Mouse (Mus musculus) bone marrow macrophage, adult 2 months (primary cell): Measurements from ENCODE around the gene 9530068E07Rik. TPM values are rescaled to one million over a fixed set of nuclear protein-coding genes. Genes with fewer than 3 reads are reported as not detected.
"Not testable (repeated sequence)": the region's sequence is repeated elsewhere in the genome, so short reads cannot be mapped to it uniquely, and the experiment has no call there.

Experiments
- H3K27ac ChIP-seq: 2 replicates; pipeline ENCODE4 v1.5.1; 2012; ENCODE audit warnings: low read depth, low read length; ENCODE audit not compliant: insufficient read depth
- H3K4me1 ChIP-seq: 2 replicates; pipeline ENCODE4 v1.6.1; 2012; ENCODE audit warnings: low read length; ENCODE audit not compliant: control insufficient read depth, insufficient read depth
- H3K4me3 ChIP-seq: 2 replicates; pipeline ENCODE4 v1.5.1; 2012; ENCODE audit warnings: mild to moderate bottlenecking, low read length, moderate library complexity; ENCODE audit not compliant: insufficient read depth
- CTCF ChIP-seq: IDR thresholded peaks from 2 replicates; pipeline ENCODE4 v1.5.1; 2012; ENCODE audit warnings: low read depth, mild to moderate bottlenecking, low read length, moderate library complexity
- POLR2A ChIP-seq: IDR thresholded peaks from 2 replicates; pipeline ENCODE4 v1.6.1; 2012; ENCODE audit warnings: mild to moderate bottlenecking, low read depth, low read length, borderline replicate concordance
- polyA plus RNA-seq: library from polyadenylated mRNA; stranded (reverse); fragments of >200 nt; gene quantifications from 2 replicates; pipeline ENCODE4 v1.2.4, GENCODE M21; 2012; ENCODE audit not compliant: missing spikeins, insufficient read depth, insufficient read length

Gene 9530068E07Rik
- polyA plus RNA-seq, 1 experiment = 134 TPM

GRCm38 (mm10) chr11:52373841-52374240 is 22.4 kb upstream of the 9530068E07Rik start:
- H3K27ac ChIP-seq = no peak overlapping the region
- no peak for TF ChIP-seq POLR2A
- no peak for TF ChIP-seq CTCF
- H3K4me1 ChIP-seq = peaks cover 14% of the 10 kb centered on the region
- H3K4me3 ChIP-seq = no peak overlapping the region

DNA sequence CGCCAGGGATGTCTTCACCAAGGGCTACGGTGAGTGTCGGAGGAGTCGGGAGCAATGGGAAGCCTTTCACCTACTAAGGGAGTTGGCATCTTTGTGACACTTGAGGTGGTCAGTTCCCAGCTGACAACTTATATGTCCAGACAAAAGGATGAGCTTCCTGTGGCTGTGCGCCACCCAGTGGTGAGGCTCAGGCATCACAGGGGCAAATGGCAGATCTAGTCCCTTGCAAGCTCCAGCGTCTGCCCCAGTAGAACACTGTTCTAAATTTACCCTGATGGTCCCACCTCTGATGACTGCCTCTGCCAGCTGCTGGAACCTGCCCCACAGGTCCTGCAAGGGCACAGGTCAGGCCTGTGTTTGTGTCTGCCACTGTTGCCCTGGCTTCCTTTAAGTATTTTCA is 21.9 kb upstream of the 9530068E07Rik start:
- peaks cover 9% of the 10 kb centered on the region for H3K4me1 ChIP-seq
- no peak for TF ChIP-seq POLR2A
- peak; percentile 76 for TF ChIP-seq CTCF
- H3K27ac ChIP-seq = no peak overlapping the region
- no peak overlapping the region for H3K4me3 ChIP-seq

DNA sequence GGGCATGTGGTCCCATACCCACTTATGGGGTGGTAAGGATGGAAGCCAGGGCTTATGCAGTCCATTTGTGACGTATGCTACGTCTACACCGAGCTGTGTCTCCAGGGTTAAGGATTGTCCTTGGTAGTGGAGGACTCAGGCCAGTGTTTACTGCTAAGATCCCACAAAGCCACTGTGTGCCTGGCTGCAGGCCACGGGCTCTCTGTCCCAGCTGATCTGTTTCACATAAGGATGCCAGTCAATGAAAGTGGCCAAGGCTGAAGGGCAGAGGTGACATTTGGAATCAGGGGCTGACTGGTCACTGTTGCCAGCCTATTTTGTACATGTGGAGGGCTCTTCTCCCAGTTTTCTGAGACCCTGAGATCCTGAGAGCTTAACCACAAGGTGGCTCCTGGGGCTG is 18.6 kb upstream of the 9530068E07Rik start:
- no peaks in the 10 kb centered on the region for H3K4me1 ChIP-seq
- no peak overlapping the region for H3K27ac ChIP-seq
- no peak overlapping the region for H3K4me3 ChIP-seq
- TF ChIP-seq POLR2A (no peak), CTCF (no peak)

- TF ChIP-seq CTCF (no peak), POLR2A (no peak)
Observed at GRCm38 (mm10) chr11:52379241-52379640, 17.0 kb upstream of the 9530068E07Rik start.

DNA sequence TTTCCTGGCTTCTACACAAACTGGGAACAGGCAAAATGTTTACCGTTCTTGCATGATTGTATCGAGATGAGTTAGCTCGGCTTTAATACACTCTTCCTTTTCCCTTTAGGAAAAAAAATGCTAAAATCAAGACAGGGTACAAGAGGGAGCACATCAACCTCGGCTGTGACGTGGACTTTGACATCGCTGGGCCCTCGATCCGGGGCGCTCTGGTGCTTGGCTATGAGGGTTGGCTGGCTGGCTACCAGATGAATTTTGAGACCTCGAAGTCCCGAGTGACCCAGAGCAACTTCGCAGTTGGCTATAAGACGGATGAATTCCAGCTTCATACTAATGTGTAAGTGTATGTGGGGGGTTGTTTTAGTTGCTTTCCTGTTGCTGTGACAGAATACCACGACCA is 12.5 kb upstream of the 9530068E07Rik start:
- Histone ChIP-seq H3K4me3 (no peak overlapping the region), H3K4me1 (peaks cover 2% of the 10 kb centered on the region; the same call in 1 of the 2 replicates), H3K27ac (no peak overlapping the region)
- no peak for TF ChIP-seq CTCF
- no peak for TF ChIP-seq POLR2A

More at GRCm38 (mm10) chr11:52379241-52379640, 17.0 kb upstream of the 9530068E07Rik start:
- Histone ChIP-seq H3K4me1 (no peaks in the 10 kb centered on the region), H3K4me3 (no peak overlapping the region), H3K27ac (no peak overlapping the region)

GRCm38 (mm10) chr11:52384667-52385066 is 11.6 kb upstream of the 9530068E07Rik start:
- Histone ChIP-seq H3K27ac (no peak overlapping the region), H3K4me1 (peaks cover 2% of the 10 kb centered on the region; the same call in 1 of the 2 replicates), H3K4me3 (no peak overlapping the region)
- TF ChIP-seq POLR2A (no peak), CTCF (peak; percentile 41; the same call in 1 of the 2 replicates)

DNA sequence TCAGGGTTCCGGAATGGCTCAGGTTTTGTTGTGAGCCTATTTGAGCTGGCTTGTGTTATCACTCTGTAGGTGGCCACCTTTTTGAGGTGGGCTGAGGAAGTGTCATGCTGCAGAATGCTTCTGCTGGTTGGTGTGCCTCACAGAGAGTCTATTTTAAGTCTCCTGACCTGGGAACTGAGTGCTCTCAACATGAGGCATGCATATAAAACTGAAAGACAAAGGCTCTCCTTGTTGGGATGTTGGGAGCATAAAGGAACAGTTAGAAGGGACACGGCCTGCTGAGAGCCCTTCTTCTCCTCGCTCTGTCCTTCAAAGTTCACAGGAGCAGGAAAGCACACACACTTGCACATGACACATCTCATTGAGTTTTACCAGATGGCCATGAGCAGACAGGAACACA is 9.3 kb upstream of the 9530068E07Rik start:
- Histone ChIP-seq H3K4me3 (no peak overlapping the region), H3K4me1 (peaks cover 2% of the 10 kb centered on the region; the same call in 1 of the 2 replicates), H3K27ac (no peak overlapping the region)
- no peak for TF ChIP-seq POLR2A
- no peak for TF ChIP-seq CTCF

GRCm38 (mm10) chr11:52388150-52388549 is 8.1 kb upstream of the 9530068E07Rik start:
- TF ChIP-seq POLR2A (no peak), CTCF (no peak)
- no peak overlapping the region for H3K27ac ChIP-seq
- peaks cover 2% of the 10 kb centered on the region; the same call in 1 of the 2 replicates for H3K4me1 ChIP-seq
- no peak overlapping the region for H3K4me3 ChIP-seq

DNA sequence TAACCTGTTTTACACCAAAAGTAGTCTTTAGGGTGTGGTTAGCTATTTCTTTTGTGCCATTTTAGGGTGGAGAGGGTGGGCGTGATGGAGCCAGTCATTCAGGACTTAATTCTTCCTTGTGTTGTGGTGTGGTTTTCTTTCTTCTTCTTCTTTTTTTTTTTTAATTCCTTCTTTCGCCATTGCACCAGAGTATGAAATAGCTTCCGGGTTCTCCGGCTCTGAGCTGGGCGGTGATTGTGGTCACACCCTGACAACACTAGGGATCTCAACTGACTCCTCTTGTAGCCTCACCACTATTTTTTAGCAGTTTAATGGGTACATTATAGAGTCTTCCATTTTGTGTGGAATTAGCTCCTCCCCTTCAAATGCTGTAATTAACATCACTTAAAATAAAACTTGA is 7.2 kb upstream of the 9530068E07Rik start:
- H3K27ac ChIP-seq, H3K4me3 ChIP-seq, H3K4me1 ChIP-seq: not testable (repeated sequence)

DNA sequence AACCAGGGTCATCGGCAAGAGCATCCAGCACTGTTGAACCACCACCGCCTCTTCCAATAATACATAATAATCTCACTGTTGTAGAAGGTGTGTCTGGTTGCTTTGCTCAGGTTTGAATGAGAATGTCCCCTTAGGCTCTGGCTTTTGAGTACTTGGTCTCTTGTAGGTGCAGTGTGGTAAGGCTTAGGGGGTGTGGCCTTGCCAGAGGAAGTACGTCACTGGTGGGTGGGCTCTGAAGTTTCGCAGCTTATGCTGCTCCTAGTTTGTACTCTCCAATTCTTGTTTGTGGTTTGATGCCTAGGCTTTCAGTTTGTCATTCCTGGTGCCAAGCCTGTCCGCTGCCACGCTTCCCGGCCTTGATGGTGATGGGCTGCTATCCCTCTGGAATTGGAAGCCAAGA is 6.3 kb upstream of the 9530068E07Rik start:
- Histone ChIP-seq H3K27ac (no peak overlapping the region), H3K4me1 (peaks cover 2% of the 10 kb centered on the region; the same call in 1 of the 2 replicates), H3K4me3 (no peak overlapping the region)
- no peak for TF ChIP-seq POLR2A
- no peak for TF ChIP-seq CTCF

DNA sequence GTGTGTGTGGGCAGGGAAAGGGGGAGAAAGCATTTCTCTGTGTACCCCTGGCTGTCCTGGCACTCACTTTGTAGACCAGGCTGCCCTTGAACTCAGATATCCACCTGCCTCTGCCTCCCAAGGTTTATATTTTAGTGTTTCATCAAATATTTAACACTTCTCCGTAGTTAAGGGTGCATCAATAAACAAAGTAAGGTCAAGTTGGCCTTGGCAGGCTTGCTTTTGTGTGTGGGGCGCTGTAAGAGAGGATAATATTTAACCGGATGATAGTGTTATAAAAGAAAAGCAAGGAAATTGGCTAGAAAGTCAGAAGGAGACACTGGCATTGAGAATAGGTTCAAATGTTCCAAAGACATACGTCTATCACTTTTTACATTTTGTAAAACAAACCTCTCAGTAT is 1.7 kb upstream of the 9530068E07Rik start:
- no peak for TF ChIP-seq CTCF
- no peak for TF ChIP-seq POLR2A
- Histone ChIP-seq H3K4me1 (no peaks in the 10 kb centered on the region), H3K27ac (no peak overlapping the region), H3K4me3 (no peak overlapping the region)
